Mouse (Mus musculus) spleen, postnatal 4 days (tissue): ENCODE results near the gene Tmem262.
"Not testable (repeated sequence)": the region's sequence is repeated elsewhere in the genome, so short reads cannot be mapped to it uniquely, and the experiment has no call there.

Source experiments
- DNase-seq, 2 experiments: peaks; one replicate each; pipeline ENCODE4 v3.0.0; 2022; ENCODE audit warnings: low spot score in 2 of 2

Gene Tmem262

DNA sequence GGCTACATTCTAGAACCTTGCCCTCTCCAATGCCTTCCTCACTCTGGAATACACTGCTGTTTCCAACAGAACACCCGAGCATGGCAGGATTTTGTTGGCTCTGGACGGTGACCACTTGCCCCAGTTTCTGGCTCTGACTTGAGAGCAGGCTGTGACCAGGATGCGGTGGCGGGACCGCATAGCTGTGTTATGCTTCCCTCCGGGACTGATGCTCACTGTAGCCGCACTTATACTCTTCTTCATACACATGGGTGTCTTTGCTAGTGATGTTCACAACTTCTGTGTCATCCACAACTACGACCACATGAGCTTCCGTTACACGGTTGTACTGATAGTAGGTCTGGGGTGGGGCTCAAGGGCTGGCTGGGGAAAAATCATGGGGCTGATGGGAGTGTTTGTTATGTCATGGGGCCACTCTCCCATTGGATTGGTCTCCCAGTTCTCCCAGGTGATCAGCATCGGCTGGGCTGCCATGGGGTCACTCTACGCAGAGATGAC lies at the start of gene Tmem262:
Tmem262 (plus strand) TSS at position 51 of the 498 bp plus-strand sequence.
- DNase-seq: no peak

DNA sequence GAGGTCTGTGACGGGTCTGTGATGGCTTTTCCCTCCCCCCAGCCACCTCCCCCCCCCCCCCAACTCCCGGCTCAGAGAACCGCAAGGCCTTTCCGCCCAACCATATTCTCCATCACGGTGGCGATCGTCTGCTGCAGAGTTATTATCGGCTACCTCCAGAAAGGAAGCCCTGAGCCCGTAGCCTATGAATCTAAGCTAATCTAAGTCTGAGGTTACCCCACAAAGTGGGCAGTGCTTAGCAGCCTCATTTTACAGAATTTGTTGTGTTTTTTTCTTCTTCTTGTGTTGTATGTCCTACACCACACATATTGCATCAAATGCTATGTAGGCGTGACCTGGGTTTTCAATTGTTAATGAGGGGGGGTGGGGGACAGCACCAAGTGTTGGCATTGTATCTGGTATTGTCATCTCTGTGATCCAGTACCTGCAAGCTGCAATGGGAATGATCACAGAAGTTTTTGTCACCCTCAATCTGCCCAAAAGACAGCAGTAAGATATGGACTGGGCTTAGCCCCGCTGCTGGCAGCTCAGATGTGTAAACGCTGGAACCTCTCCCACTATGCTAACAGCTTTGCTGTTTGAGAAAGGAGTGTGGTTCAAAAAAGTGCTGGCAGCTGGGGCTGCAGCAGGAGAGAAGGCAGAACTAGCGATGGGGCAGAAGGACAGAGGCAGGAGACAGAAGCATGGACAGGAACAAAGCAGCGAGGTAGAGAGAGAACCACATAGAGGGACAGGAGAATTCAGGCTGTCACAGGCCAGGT lies 49.1 kb upstream of the Tmem262 start:
- no peak for DNase-seq

DNA sequence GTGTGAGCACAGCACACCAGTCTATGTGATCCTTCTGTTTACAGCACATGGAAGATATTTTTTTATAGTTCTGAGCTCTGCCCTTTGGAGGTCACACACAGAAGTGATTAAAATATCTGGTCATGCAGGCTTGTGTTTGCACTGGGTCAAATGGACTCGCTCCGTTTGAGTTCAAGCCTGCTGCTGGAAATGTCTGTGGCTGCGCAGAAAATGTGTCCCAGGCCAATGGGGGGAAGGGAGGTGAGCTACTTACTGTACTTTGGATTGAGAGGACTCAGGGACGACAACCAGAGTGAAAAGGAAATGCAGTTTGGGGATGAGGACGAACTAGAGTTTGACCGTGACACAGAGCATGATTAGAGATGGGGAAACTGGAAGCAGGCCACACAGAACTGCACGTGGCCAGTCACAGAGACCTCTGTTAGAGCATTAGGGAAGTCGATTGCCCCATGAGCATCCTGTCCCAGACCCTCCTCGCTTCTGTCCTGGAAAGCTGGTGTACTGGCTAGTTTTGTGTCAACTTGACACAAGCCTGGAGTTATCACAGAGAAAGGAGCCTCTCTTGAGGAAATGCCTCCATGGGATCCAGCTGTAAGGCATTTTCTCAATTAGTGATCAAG lies 43.8 kb upstream of the Tmem262 start:
- DNase-seq: no peak

DNA sequence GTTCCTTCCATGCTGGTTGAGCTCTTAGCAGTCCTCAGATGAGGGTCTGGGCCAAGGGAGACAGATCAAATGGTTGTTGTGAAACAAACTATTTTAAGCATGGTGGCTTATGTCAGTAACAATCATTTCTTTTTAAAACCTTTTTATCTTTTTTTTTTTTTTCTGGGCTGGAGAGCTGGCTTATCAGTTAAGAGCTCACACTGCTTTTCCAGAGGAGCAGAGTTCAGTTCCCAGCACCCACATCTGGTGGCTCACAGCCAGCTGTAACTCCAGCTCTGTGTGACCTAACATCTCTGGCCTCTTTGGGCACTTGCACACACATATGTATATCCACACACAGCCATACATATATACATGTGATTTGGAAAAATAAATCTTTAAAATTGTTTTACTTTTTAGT lies 42.1 kb upstream of the Tmem262 start:
- DNase-seq: no peak

DNA sequence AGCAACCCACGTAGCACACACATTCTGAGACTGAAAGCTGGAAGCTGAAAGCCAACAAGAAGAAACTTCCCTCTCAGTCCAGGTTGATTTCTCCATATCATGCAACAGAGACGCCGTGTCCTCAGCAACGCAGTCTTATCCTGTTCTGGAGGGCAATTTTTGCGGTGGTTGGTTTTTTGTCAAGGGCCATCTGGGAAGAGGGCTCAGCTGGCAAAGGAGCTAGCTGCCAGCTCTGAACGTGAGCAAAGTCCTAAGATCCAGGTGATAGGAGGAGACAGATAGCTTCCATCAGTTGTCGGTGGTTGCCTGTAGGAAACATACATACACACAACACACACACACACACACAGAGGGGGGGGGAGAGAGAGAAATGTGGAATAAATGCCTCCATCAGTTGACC lies 41.5 kb upstream of the Tmem262 start:
- DNase-seq: no peak

DNA sequence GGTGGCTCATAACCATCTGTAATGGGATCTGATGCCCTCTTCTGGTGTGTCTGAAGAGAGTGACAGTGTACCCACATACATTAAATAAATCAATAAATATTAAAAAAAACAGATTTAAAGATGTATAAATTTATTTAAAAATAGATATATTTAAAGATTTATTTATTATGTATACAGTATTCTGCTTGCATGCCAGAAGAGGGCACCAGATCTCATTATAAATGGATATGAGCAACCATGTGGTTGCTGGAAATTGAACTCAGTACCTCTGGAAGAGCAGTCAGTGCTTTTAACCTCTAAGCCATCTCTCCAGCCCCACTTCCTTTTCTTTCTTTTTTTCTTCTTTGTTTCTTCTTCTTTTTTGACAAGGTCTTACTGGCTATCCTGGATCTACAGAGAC lies 39.8 kb upstream of the Tmem262 start:
- DNase-seq: no peak

DNA sequence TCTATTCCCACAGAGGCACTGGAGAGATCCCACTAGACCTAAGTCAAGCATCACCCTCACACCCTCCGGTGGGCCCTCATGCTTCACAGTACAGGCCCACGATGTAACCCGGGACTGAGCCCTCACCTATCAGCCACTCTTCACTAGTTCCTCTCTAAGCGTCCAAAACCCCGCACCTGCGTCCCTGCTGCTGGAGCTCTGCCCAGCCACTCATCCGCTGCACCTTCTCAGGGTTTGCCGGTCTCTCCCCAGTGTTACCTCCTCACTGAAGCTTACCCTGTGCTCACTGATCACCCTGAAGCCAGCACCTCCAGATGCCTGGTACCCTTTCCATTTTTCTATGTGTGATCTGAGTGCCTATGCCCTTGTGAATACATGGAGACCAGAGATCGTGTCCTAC lies 37.5 kb upstream of the Tmem262 start:
- peak in 1 of 2 experiments; percentile 58 for DNase-seq

DNA sequence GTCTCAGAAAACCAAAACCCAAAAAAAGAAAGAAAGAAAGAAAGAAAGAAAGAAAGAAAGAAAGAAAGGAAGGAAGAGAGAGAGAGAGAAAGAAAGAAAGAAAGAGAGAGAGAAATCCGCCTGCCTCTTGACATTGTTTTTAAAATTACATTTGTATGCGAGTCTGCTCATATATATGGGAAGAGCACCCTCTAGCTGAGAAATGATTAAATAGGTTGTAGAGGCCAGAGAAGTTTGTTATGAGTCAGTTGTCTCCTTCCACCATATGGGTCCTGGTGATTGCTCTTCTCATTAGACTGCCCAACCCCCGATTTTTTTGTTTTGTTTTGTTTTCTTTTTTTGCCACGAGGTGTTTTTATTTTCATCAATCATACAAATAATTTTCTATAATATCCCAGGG lies 35.7 kb upstream of the Tmem262 start:
- DNase-seq: not testable (repeated sequence)

DNA sequence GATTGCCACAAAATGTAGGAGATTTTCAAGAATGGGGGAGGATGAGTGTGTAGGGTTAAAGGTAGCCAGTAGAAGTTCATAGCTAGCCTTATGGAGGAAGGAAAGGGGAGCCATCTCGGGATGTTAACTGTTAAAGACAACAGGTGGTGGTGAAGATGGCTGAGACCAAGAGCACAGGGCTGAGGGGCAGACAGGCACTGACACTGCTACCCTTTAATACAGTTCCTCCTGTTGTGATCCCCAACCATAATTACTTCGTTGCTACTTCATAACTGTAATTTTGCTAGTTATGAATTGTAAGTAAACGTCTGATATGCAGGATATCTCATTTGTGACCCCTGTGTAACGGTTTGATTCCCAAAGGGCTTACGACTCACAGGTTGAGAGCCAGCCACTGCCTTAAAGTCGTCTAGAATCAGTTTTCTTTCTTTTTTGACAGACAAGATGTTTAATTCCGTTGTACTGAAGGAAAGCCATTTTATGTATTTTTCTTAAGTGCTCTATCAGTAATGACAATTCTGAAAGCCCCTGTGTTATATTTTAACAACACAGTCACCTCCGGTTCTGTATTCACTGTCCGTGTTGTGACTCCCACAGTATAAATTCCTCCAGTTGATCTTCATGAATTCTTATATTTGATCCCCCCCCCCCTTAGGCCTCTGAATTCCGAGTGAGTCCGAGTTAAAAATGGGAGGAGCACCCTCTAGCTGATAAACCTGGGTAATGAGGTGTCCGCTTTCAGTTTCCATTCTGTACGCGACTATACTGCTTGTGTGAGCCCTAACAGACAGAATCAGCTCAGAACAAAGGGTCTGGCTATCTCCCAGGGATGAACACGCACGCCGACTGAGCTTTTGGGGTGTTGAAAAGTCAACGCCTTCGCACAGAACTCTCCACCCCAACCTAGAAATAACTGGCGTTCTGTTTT lies 34.2 kb upstream of the Tmem262 start:
- DNase-seq: peak in 1 of 2 experiments; percentile 59

DNA sequence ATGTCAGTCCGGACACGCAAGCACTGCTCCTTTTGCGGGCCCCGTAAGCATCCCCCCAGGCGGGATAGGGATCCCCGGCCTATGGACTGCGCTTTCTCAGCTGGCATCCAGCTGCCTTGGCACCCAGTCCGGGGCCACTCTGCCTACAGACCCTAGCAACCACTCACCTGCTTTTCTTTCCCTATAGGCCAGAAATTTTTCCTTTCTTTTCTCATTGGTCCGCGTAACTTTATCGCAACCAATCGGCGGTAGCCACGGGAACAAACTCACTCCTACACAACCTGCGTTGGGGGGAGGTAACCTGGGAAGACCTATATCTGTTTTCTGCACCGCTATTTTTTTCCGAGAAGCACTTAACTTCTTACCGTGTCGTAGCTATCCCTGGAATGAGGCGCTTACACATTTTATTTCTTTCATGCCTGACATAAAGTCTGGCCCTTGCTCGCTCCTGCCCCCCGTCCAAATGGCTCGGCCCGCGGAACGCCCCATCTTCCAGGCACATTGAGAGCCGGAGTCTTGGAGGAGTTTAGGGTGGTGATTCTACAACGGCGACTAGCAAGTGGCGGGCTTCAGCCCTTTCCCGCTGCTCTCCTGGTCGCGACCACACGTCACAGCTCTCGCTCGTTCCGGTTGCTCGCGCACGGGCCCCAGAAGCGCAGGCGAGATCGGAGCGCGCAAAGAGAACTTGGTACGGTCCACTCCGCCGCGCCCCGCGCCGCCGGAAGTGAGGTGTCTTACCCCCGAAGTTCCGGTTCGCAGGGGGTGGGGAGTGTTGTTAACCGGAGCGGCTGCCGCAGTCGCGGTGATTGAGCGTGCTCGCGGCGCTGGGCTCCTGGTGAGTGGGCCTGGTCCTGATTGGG lies 33.3 kb upstream of the Tmem262 start, which contains the start of gene Syvn1:
Syvn1 (plus strand) TSS at position 283 of the 860 bp plus-strand sequence.
- peak; percentile 90 to 95 for DNase-seq

DNA sequence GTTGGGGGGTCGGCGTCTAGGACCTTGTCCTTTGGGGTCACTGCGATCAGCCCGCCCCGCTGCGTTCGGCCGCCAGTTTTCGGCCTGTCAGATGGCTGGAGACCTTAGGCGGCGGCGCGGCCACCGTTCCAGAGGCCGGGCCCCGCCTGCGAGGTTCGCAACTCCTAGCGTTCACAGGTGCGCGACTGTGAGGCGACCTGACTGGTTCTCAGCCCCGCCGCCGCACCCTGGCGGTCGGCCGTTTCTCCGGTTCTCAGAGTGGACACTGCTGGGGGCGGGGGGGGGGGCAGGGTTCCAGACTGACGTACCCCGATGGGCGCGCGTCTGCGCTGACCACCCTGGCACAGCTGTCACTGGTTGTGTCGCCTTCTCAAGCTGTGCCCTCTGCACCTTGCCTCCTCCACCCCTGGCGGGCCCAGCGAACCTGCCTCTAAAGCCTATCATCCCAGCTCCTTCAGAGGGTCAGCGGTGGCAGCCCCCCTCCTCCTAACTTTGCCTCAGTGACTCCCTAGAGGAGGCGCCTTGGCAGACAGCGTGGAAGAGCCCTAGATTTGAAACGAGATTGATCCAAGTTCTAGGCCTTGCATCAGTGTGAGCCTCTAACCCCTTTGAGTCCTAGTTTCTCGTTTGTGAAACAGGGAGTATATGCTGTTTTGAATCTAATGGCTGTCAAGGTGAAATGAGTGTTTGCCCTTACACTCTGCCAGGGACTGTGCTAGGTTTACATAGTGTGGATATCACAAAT lies 32.5 kb upstream of the Tmem262 start:
- DNase-seq: peak in 1 of 2 experiments; percentile 74

DNA sequence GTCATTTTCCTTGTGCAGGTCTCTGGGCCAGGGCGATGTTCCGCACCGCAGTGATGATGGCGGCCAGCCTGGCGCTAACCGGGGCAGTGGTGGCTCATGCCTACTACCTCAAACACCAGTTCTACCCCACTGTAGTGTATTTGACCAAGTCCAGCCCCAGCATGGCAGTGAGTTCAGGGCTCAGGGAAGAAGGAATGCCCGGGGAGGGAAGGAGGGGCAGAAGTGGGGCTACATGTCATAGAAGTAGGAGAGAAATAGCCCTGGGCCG lies 32.0 kb upstream of the Tmem262 start:
- peak in 1 of 2 experiments; percentile 67 for DNase-seq

DNA sequence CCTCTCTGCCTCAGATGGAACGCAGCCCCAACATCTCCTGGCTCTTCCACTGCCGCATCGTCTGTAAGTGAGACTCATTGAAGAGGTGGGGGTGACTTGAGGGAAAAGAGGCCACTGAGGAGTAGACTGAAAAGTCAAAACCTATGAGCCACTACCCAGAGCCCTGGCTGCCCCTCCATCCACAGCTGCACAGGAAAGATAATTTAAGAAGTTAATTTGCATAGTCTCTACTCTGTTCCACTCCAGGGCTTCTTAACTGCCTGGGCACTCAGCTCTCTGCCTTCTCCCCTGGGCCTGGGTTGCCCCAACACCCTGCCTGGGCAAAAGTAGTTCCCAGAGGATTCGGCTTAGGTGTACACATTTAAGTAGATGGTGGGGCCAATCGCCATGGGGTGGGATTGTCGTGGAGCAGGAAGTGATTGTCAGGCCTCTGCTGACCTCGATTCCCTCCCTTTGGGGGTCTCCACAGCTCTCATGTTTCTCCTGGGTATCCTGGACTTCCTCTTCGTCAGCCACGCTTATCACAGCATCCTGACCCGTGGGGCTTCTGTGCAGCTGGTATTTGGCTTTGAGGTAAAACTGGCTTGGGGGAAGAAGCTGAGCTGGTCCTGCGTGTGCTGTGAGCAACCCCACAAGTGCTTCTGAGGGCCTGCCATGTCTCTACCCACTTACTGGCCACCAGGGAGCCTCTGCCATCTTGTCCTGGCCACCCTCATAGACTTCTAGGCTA lies 31.0 kb upstream of the Tmem262 start:
- DNase-seq: peak in 1 of 2 experiments; percentile 50

DNA sequence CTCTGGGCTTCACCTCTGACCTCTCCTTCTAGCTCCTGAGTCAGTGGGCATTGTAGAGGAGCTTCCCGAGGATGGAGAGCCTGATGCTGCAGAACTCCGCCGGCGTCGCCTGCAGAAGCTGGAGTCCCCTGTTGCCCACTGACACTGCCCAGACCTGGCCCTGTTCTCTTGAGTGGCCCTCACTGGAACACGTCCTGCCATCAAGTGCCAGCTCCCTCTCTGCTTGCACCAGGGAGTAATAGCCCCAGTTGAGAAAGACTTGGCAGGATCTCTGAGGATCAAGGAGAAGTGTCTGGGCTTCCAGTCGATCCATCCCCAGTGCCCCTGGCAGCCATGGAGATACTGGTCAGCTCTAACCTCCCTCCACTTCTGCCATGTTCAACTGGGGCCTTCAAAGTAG lies 27.3 kb upstream of the Tmem262 start:
- DNase-seq: no peak

DNA sequence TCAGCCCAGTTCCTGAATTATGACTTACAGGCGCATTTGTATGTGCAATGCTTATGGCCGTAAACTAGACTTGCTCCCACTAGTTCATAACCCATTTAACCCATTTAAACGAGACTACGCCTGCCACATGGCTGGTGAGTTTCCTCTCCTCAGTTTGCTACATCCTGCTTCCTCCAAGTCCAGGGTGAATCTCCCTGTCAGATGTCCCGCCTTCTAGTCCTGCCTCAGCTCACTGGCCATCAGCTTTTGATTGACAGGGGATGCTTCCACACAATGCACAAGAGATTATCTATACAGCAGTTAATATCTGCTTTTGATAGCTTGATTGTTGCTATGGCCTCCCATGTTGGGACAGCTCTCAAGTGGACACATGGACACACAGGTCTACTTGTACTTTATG lies 25.5 kb upstream of the Tmem262 start:
- no peak for DNase-seq

DNA sequence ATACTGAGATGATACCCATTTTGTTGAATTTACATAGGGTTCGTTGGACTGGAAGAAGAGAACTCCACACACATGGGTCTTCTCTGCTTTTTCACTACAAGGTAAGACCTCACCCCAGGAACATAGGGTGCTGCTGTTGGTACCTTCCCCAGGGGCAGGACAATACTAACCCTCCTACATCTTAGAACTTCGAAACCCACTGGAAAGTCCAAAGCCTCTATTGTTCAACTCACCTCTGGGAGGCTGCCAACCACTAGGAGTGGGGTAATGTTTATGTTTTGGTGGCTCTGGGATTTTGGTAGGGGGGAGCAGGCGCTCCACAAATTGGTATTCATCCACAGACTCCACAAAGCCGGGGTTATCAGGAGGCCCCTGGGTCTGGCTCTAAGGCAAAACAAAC lies 23.1 kb upstream of the Tmem262 start:
- DNase-seq: no peak

DNA sequence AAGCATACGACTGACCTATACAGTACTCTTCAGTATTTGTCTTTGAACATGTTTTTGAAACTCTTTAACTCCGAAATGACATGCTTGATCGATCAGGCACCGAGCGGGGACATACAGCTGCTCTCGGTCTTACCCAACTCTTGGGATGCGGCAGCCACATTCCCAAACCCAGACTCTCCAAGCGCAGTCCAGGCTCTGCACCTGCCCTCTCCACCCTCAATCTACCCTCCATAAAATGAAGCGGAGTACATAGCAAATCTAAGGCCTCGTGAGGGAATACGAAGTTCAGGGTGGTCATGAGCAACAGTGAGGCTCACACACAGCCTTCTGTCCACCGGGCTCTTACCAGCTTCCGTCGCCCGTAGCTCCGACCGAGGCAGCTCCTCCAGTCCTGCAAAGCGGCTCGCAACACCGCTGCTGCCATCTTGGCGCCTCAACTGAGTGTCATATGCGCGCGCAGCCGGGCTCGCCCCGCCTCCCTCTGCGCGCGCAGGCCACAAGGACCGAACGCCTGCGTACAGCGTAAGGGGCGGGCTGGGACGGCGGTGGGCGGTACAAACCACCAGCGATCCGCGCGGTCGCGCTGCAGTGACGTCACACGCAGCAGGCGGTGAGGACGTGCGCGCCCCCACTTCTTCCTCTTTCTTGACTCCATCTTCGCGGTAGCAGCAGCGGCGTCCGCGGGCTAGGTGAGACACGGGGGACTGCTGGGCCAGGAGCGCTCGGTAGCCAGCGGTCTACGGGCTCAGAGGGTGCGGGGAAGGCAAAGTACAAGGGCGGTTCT lies 22.3 kb upstream of the Tmem262 start, which contains the start of the genes Mrpl49 and Fau:
Mrpl49 (minus strand) TSS at position 473 of the 784 bp plus-strand sequence.
Fau (plus strand) TSS at position 532 of the 784 bp plus-strand sequence.
- DNase-seq: peak; percentile 99 to 100

DNA sequence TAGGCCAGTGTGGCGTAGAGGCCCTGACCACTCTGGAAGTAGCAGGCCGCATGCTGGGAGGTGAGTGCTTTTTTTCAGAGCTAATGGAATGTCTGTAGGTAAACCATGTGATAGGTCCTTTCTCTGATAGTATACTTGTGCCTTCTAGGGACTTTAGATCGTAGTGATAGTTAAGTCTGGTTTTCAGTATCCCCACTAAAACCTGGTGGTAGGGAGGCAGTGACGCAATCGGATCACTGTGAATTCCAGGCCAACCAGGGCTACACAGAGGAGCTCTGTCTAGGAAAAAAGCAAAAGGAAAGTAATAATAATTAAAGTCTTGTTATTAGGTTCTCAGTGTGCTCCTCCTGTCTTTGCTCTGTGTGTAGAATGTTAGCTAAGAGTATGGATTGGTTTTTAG lies 21.3 kb upstream of the Tmem262 start:
- DNase-seq: no peak

DNA sequence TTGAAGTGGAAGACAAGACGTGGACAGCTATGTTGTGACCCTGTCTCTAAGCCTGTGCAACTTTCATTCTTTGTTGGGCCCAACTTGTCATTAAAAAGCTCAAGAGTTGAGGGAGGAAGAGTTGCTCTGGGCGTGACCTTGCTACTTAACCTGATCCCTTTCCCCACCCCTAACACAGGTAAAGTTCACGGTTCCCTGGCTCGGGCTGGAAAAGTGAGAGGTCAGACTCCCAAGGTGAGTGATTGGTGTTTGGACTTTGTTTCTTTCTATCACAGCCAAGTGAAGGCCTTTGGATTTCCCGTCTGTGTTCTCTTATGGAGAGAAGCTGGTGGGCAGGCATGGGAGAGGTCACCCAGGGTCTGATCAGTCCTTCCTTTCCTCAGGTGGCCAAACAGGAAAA lies 20.9 kb upstream of the Tmem262 start:
- no peak for DNase-seq
